Mouse (Mus musculus) brown adipose tissue, adult 24 weeks (tissue): ENCODE results near the gene Fut8. TPM values are rescaled to one million over a fixed set of nuclear protein-coding genes. Genes with fewer than 3 reads are reported as not detected.
"Not testable (repeated sequence)": the region's sequence is repeated elsewhere in the genome, so short reads cannot be mapped to it uniquely, and the experiment has no call there.

Experiments used
- H3K27ac ChIP-seq: fragments of 200-500 bp; replicated peaks from 2 replicates; pipeline ENCODE4 v1.5.1; 2012; ENCODE audit warnings: low read depth, mild to moderate bottlenecking, low read length
- H3K4me1 ChIP-seq: fragments of 200-500 bp; 2 replicates; pipeline ENCODE4 v1.6.1; 2012; ENCODE audit warnings: low read length, mixed read lengths; ENCODE audit not compliant: control insufficient read depth, insufficient read depth, insufficient read length
- H3K4me3 ChIP-seq: fragments of 200-500 bp; 2 replicates; pipeline ENCODE4 v1.5.1; 2012; ENCODE audit warnings: low read depth, mild to moderate bottlenecking, low read length, moderate library complexity; ENCODE audit not compliant: insufficient read depth
- polyA plus RNA-seq: library from polyadenylated mRNA; stranded (reverse); fragments of >200 nt; gene quantifications from 2 replicates; pipeline ENCODE4 v1.2.4, GENCODE M21; 2012; ENCODE audit not compliant: missing spikeins, insufficient read depth, insufficient read length

Gene Fut8
- polyA plus RNA-seq, 1 experiment: 34.5 TPM

GRCm38 (mm10) chr12:77517691-77518090 is 279.8 kb downstream of the Fut8 start:
- H3K27ac ChIP-seq: no peak overlapping the region
- H3K4me1 ChIP-seq: no peaks in the 10 kb centered on the region
- H3K4me3 ChIP-seq: no peak overlapping the region

GRCm38 (mm10) chr12:77519534-77520102 is 281.7 kb downstream of the Fut8 start:
- Histone ChIP-seq H3K4me3 (no peak overlapping the region), H3K27ac (no peak overlapping the region)

GRCm38 (mm10) chr12:77524014-77524413 is 286.1 kb downstream of the Fut8 start:
- not testable (repeated sequence) for H3K4me1 ChIP-seq, H3K27ac ChIP-seq, H3K4me3 ChIP-seq

More at GRCm38 (mm10) chr12:77519534-77520102, 281.7 kb downstream of the Fut8 start:
- H3K4me1 ChIP-seq: no peaks in the 10 kb centered on the region
